Mouse (Mus musculus) liver, adult 2 months (tissue): ENCODE measurements around the gene Mettl2.

Experiments used
- CTCF ChIP-seq: fragments of 200-500 bp; IDR thresholded peaks from 2 replicates; pipeline ENCODE4 v1.5.1; 2011; ENCODE audit warnings: low read depth, low read length, control low read depth
- POLR2A ChIP-seq: fragments of 200-500 bp; IDR thresholded peaks from 2 replicates; pipeline ENCODE4 v1.6.1; 2011; ENCODE audit warnings: low read length, control low read depth; ENCODE audit not compliant: insufficient read depth; ENCODE audit errors: extremely low read depth

DNA sequence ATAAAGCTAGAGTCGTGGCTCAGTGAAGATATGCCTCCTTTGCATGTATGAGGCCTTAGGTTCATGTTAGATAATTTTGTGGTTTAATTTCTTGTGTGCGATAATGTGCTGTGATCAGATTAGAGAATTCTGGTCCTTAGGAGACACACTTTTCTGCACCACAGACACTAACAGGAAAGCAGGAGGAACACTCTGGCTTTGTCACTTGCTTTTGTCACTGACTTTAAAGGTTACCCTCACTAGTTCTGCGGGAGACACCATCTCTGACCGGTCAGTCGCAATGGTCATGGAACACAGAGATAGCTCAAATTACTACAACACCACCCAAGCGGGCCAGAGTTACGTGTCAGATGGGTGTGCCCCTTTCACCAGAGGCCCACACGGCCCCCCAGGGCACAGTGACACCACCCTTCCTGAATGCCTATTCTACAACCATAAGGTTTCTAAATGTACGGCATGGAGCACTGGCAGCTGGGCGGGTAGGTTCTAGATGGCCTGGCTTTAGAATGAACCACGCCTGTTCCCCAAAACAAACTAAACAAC, 26.2 kb downstream of the Mettl2 start:
- no peak for TF ChIP-seq CTCF
- no peak for TF ChIP-seq POLR2A
